ENCODE assay signal across 8 mouse cellular contexts in the genomic region with DNA sequence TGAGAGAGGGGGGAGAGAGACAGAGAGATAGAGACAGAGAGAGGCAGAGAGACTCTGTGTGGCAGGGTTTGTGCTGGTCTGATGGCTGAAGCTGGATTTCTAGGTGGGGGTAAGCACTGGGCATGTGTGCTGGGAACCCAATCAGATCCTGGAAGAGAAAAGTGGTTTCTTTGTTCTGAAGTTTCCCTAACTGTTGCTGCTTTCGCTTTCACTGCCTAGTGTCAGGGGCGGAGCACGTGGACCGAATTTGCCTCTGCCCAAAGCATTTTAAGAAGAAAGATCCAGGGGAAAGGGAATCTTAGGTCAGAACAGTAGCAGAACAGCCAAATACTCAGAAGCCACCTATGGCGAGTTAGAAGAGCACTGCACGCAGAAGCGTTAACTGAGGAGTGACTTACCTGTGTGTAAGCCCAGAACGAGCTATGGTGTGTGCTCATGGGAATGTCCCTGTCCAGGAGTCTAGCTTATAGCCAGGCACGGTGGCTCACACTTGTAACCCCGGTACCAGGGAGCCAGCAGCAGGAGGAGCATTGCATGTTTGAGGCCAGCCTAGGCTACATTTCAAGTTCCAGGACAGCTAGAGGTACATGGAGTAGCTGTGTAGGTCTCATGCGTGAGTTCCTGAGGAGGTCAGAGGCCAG. TPM values are rescaled to one million over a fixed set of nuclear protein-coding genes. Genes with fewer than 3 reads are reported as not detected.
DNase-seq lines count a peak whose midpoint lies in the region; ATAC-seq and TF ChIP-seq lines count a peak whose summit lies in the region.

No protein-coding gene starts in this region.

- no peak overlapping the region for H3K27ac ChIP-seq in hindbrain, embryonic 14.5 days
- H3K27ac ChIP-seq in hindbrain, embryonic 16.5 days (ENCODE audit: low read depth, low read length): no peak overlapping the region
- peak overlapping the region; percentile 73 for H3K27ac ChIP-seq in heart, adult 2 months

- TF ChIP-seq EP300 in heart, adult 2 months (IDR thresholded peaks at IDR 0.05; ENCODE audit: insufficient read depth, low read depth, low read length): 0 out of 2 replicates have a peak, but pooled peaks have one; percentile 26

- peaks cover 6% of the 10 kb centered on the region; the same call in 1 of the 2 replicates for H3K4me1 ChIP-seq in hindbrain, embryonic 14.5 days (replicated peaks; ENCODE audit: control insufficient read depth, insufficient read depth, low read length)
- H3K4me1 ChIP-seq in hindbrain, embryonic 16.5 days (ENCODE audit: control insufficient read depth, insufficient read depth, low read depth, low read length): no peaks in the 10 kb centered on the region
- peaks cover 7% of the 10 kb centered on the region for H3K4me1 ChIP-seq in heart, adult 2 months (ENCODE audit: control insufficient read depth, insufficient read depth, low read length)

- DNase-seq in hindbrain, embryonic 14.5 days (ENCODE audit: low spot score): no peak
- DNase-seq in NIH3T3 (ENCODE audit: low read depth): peak; percentile 86
- peak; percentile 61 to 69 for DNase-seq in heart, adult 2 months
- DNase-seq in large intestine, adult 2 months (ENCODE audit: low read depth, low spot score): peak; percentile 66
- DNase-seq in ovary, adult 18-20 months (ENCODE audit: low spot score): peak; percentile 28
- DNase-seq in cerebellum, postnatal 14 days: no peak

- no peaks in the 10 kb centered on the region for H3K79me2 ChIP-seq in heart, adult 2 months (replicated peaks; ENCODE audit: control insufficient read depth, insufficient read depth, low read length)

- H3K4me3 ChIP-seq in hindbrain, embryonic 14.5 days (replicated peaks; ENCODE audit: low read length): no peak overlapping the region
- H3K4me3 ChIP-seq in hindbrain, embryonic 16.5 days (ENCODE audit: low read length): no peak overlapping the region
- H3K4me3 ChIP-seq in heart, adult 2 months: peak overlapping the region; percentile 44

- H3K9me3 ChIP-seq in hindbrain, embryonic 14.5 days (ENCODE audit: control insufficient read depth, low read length): no peaks in the 10 kb centered on the region
- H3K9me3 ChIP-seq in hindbrain, embryonic 16.5 days (ENCODE audit: control insufficient read depth, low read length): no peaks in the 10 kb centered on the region

- 81% methylated on average over 11 of the region's 11 CpGs for WGBS in hindbrain, embryonic 14.5 days
- 81% methylated on average over 11 of the region's 11 CpGs for WGBS in hindbrain, embryonic 16.5 days
- 51% methylated on average over 11 of the region's 11 CpGs for WGBS in heart, adult 2 months
- WGBS in large intestine, adult 2 months: 11% methylated on average over 11 of the region's 11 CpGs

- H3K4me2 ChIP-seq in hindbrain, embryonic 14.5 days (replicated peaks): no peak overlapping the region
- H3K4me2 ChIP-seq in hindbrain, embryonic 16.5 days (ENCODE audit: low read length): no peak overlapping the region

- H3K36me3 ChIP-seq in hindbrain, embryonic 14.5 days (replicated peaks; ENCODE audit: control insufficient read depth, insufficient read depth): no peaks in the 10 kb centered on the region
- H3K36me3 ChIP-seq in hindbrain, embryonic 16.5 days (ENCODE audit: control insufficient read depth, insufficient read depth, low read length): no peaks in the 10 kb centered on the region
- no peaks in the 10 kb centered on the region for H3K36me3 ChIP-seq in heart, adult 2 months (ENCODE audit: control insufficient read depth, insufficient read depth, low read length)

- ATAC-seq in hindbrain, embryonic 14.5 days (ENCODE audit: low FRiP score): peak; percentile 34; the same call in 1 of the 2 replicates
- ATAC-seq in hindbrain, embryonic 16.5 days: no peak
- ATAC-seq in erythroid progenitor cell, adult 5-6 weeks (replicated peaks; ENCODE audit: low FRiP score, poor library complexity, severe bottlenecking): no peak

- TF ChIP-seq POLR2A in heart, adult 2 months (IDR thresholded peaks at IDR 0.05; ENCODE audit: insufficient read depth, low read depth, low read length): peak; percentile 52; the same call in 1 of the 2 replicates

- no peak for TF ChIP-seq CTCF in heart, adult 2 months (IDR thresholded peaks at IDR 0.05)

- no peak overlapping the region for H3K9ac ChIP-seq in hindbrain, embryonic 14.5 days
- H3K9ac ChIP-seq in hindbrain, embryonic 16.5 days (ENCODE audit: low read depth, low read length): no peak overlapping the region
- H3K9ac ChIP-seq in heart, adult 2 months (ENCODE audit: low read depth, low read length): peak overlapping the region; percentile 58

- no peaks in the 10 kb centered on the region for H3K27me3 ChIP-seq in hindbrain, embryonic 14.5 days (ENCODE audit: control insufficient read depth, insufficient read depth, low read length)
- H3K27me3 ChIP-seq in hindbrain, embryonic 16.5 days (replicated peaks; ENCODE audit: control insufficient read depth, insufficient read depth, low read length): no peaks in the 10 kb centered on the region
- H3K27me3 ChIP-seq in heart, adult 2 months (ENCODE audit: control insufficient read depth, insufficient read depth, low read length): no peaks in the 10 kb centered on the region

- intact Hi-C loops in heart, adult 2 months (cut with DNase I): loop anchor here (2.0 kb wide), 1 partner anchor 35 kb away; no protein-coding TSS in a partner anchor

RNA-seq across cellular contexts. Expression of a gene that starts 21.6 kb away (rescaled TPM):
- 60.3 and 69.1 TPM in 2 replicates for polyA plus RNA-seq in hindbrain, embryonic 14.5 days (2014; fragmentation: Nextera tagmentation; extraction: Ambion mirVana)
- 65.9 and 76.2 TPM in 2 replicates for polyA plus RNA-seq in hindbrain, embryonic 16.5 days (2015; fragmentation: Nextera tagmentation; extraction: Ambion mirVana)
- total RNA-seq in heart, adult 2 months (2021): 10 to 100 TPM; 10.8 to 11.4 TPM
- polyA plus RNA-seq in heart, adult 2 months (2012; rRNA removed): 3.9 and 6.5 TPM in 2 replicates
- polyA plus RNA-seq in large intestine, adult 2 months (2012; rRNA removed): 1.5 and 2.2 TPM in 2 replicates
- 9.7 and 21.4 TPM in 2 replicates for total RNA-seq in erythroid progenitor cell, adult 5-6 weeks (2015; ENCODE audit: low replicate concordance)
- 12.0 and 13.5 TPM in 2 replicates for total RNA-seq in erythroid progenitor cell, adult 5-6 weeks (2017; ENCODE audit: low replicate concordance)

Comparison
In these comparisons a context has a peak if more than half of its experiments do, and no peak if none do; other contexts are left out.
1. DNase-seq: peak in NIH3T3 (single experiment), heart, adult 2 months (2 of 2), large intestine, adult 2 months (single experiment) and ovary, adult 18-20 months (single experiment); none in hindbrain, embryonic 14.5 days (single experiment) and cerebellum, postnatal 14 days (0 of 2).